Mouse (Mus musculus) embryo, embryonic 11.5 days (tissue): ENCODE data around the gene Ccdc159.

Experiments used
- DNase-seq: peaks from one replicate; pipeline ENCODE4 v3.0.0-alpha.2; 2012; ENCODE audit warnings: low read depth, low spot score

Gene Ccdc159

DNA sequence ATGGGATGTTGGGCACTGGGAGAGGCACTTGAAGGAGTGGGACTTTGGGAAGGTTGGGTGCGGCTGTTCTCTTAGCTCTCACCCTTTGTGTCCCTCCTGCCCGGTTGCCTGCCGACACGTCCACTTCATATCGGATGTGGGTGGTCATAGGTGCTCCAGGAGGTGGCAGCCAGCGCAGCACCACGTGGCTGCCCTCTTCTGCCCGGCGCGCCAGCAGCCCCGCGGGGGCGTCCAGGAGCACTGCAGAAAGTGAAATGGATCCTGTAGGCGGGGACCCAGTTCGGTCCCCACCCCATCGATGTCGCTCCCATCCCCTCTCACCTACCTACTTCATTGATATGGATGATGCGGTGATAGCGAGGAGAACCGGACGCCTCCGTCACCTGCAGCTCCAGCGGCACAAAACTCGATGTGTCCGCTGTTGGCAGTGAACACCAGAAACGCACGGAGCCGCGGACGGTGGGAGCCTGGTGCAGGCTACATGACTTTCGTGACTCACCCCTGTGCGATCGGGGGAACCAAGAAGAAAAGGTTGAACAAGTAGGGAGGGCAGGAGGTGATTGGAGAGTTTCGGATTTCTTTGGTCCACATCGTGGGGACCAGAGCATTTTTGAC, 34.2 kb downstream of the Ccdc159 start:
- DNase-seq, result no peak

DNA sequence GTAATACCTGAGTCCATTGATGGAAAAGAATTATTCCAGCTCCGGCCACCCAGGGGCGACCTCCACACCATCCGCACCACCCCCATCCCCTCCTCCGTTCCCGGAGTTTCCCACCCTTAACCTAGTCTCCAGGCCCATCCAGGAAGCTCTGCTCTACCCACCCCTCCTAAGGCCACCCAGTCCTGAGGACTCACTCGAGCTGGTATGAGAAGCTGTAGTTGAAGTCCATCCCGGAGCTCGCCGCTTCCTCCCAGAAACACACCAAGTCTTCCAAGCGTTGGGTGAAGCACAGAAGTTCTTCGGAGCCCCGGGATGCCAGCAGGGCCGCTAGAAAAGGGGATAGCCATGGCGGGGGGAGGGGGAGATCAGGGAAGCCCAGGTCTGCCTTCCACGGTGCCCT, 34.7 kb downstream of the Ccdc159 start:
- DNase-seq, result no peak

DNA sequence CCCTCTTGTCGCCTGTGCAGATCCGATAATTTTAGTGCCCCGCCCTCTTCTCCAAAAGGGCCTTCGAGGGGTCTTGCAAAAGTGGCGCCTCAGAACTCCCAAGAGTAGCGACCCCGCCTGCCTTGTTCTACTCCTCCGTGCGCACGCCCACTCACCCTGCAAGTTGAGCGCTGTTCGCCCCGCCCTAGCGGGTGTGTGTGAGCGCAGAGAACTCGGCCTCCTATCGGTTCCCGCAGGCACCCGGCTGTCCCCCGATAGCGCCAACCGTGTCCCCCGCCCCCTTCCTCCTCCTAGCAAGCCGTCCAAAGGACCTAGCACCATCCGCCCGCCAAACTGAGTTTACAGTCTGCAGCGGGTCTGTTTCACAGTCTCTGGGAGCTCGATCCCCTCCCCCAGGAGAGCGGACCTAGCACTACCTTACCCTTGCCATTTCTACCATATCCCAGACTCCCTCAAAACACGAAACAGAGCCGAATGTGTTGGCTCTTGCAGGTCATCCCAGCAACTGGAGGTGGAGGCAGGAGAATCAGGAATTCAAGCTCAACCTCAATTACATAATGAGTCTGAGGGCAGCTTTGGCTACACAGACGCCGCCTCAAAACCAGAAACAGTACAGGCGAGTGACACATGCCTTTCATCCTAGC, 35.3 kb downstream of the Ccdc159 start:
- peak; percentile 64 for DNase-seq

DNA sequence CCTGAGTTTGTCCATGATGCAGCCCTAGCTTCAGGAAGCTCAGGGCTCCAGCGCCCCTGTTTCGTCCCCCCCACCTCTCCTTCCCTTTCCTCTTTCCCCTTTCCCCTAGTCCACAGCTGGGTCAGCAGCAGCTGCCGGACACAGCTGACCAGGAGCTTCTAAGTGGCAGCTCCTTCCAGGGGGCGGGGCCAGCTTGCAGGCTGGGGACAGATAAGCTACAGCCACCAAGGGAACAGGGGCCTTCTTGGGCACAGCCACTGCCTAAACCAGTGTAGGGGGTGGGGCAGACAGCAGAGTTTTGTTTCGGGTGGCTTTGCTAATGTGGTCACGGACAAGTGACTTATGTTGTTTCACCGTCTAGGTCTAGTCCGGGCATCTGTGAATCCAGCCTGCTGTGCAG, 36.1 kb downstream of the Ccdc159 start, which contains the start of gene Epor:
TSS of gene Epor (minus strand) at position 90 of the 400 bp plus-strand sequence.
- DNase-seq, result peak; percentile 40

DNA sequence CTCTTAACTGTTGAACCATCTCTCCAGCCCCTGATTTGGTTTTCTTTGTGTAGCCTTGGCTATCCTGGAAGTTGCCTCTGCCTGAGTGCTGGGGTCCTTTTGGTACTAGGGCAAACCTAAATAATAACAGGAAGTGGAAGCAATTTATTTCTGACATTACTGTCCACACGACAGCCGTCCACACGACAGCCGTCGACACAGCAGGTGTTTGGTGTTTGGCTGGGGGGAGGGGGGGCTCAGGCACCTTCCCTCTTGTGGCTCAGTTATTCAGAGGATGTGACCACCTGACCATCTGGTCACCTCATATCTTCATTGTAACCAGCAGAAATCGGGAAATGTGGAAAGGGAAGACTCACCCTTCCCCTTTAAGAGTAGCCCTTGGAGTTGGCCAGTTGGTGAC, 41.6 kb downstream of the Ccdc159 start:
- no peak for DNase-seq

DNA sequence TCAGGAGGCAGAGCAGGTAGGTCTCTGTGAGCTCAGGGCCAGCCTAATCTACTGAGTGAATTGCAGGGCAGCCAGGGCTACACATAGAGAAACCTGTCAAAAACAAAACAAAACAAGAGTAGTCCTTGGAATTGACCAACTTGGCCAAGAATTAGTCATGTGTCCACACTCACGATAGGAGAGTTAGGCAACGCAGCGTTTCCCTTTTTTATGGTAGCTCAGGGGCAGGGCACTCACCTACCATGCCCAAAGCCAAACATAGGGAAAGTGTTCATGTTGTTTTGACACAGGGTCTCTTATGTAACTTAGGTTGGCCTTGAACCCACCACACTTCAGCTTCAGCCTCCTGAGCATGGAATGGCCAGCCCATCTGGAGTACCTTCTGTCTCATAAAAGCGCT, 42.0 kb downstream of the Ccdc159 start:
- no peak for DNase-seq

DNA sequence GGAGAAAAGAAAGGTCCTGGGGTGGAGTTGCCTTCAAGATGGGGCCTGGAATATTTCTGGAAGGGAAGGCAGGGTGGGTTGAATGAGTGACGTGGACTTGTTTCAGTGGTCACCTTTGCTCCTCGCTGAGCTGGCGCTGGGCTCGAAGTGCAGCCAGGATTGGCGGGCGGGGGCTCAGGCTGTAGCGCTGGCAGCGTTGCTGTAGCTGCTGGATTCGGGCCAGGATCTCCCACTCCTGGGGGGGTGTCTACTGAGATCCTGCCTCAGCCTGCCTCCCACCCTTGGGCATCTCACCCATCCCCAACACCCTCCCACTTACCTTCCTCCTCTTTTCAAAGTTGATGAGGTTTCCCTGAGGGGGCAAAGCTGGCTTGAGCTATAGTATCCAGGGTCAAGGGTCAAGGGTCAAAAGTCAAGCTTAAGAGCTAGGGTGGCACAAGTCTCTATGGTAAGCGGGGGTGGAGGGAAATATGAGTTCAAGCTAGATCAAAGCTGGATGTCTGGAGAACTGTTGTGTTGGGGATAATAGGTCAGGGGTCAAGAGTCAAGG, 49.4 kb downstream of the Ccdc159 start:
- no peak for DNase-seq

DNA sequence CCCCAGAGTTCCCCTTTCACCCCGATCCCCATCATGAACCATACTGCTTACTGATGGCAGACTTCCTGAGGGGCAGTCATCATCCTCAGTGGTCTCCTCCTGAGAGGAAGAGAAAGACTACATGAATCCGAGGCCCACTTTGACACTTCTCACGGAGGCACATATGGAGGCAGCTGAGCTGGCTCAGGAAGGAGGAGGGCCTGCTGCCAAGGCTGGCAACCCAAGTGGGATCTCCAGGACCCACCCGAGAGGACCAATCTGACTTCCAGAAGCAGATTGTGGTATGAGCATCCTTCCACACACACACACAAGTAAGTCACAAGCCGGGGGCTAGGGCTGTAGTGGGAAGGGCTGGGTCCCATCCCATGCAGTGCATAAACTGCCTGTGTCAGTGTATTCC, 50.1 kb downstream of the Ccdc159 start:
- DNase-seq, result no peak

DNA sequence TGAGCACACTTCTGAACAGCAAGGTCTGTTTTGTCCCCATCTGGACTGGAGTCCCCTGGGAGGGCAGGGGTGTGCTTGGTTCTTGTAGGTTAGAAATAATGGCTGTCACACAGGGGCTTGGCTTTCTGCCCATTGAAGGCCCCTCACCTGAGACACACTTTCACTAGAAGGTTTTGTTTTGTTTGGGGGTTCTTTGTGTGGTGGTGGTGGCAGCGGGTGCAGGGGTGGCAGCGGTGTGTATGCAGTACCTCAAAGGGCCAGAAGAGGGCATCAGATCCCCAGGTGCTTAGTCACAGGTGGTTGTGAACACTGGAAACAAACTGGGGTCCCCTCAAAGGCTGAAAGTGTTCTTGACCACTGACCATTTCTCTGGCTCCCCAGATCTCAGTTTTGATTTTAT, 50.7 kb downstream of the Ccdc159 start:
- no peak for DNase-seq

DNA sequence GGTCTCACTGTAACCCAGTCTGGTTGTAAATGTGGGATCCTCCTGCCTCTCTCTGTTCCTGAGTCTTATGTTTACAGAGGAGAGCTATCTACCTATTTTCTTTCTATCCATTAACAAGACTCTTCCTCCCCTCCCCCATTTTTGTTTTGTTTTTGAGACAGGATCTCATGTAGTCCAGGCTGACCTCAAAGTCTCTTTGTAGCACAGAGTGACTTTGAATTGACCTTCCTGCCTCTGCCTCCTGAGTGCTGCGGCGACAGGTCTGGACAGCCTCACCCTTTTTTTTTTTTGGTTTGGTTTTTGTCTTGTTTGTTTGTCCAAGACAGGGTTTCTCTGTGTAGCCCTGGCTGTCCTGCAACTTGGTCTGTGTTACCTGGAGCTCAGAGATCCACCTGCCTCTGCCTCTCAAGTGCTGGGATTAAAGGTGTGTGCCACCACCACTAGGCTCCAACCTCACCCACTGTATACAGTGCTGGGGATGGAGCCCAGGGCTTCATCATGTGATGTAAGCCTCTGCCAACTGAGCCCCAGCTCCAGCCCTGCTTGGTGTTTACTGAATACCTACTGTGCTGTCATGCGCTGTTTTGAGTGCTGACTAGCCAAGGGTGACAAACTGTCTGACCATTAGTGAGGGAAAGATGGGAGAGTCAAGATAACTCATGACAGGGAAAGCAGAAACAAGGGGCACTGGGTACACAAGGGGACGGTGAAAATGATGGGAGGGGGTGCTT, 51.3 kb downstream of the Ccdc159 start:
- DNase-seq, result no peak

DNA sequence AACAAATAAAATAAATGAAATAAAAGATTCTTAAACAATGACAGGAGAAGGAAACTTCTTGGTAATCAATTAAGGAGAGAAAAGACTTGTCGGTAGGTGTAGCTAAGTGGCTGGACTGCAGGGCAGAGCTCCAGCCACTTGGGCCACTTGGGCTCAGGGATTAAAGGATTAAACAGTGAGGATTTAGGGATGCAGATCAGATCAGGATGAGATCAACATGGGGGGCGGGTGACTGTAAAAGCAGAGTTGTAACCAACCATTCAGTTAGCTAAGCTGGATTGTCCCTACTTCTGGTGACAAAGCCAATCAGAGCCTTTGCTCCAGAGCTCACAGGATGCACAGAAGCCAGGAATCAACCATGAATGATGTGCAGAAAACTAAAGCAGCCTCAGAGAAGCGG, 56.6 kb downstream of the Ccdc159 start:
- DNase-seq, result no peak
